Mouse (Mus musculus) limb, embryonic 14.5 days (tissue): Measurements from ENCODE around the gene Arr3. TPM values are rescaled to one million over a fixed set of nuclear protein-coding genes. Genes with fewer than 3 reads are reported as not detected.

Source experiments
- ATAC-seq: fragments of 200-750 bp; cut with Nextera tagmentation; 2 replicates; pipeline ENCODE4 v1.8.0; 2017; ENCODE audit warnings: low read depth, moderate number of reproducible peaks, moderate TSS enrichment; ENCODE audit not compliant: low FRiP score
- DNase-seq: peaks from one replicate; pipeline ENCODE4 v3.0.0-alpha.2; 2015; ENCODE audit warnings: low spot score
- H3K27ac ChIP-seq: fragments of 300-500 bp; sonication (generic); replicated peaks from 2 replicates; pipeline ENCODE4 v1.5.1; 2014; ENCODE audit warnings: low read depth, mild to moderate bottlenecking, low read length, moderate library complexity, mixed read lengths
- H3K27me3 ChIP-seq: fragments of 300-500 bp; sonication (generic); 2 replicates; pipeline ENCODE4 v1.6.1; 2014; ENCODE audit warnings: low read length, mixed read lengths; ENCODE audit not compliant: control insufficient read depth, insufficient read depth
- H3K36me3 ChIP-seq: fragments of 300-500 bp; sonication (generic); 2 replicates; pipeline ENCODE4 v1.6.1; 2014; ENCODE audit warnings: mild to moderate bottlenecking, low read length, moderate library complexity, mixed read lengths; ENCODE audit not compliant: control insufficient read depth, insufficient read depth
- H3K4me1 ChIP-seq: fragments of 300-500 bp; sonication (generic); 2 replicates; pipeline ENCODE4 v1.6.1; 2014; ENCODE audit warnings: antibody characterized with exemption, low read length, mixed read lengths; ENCODE audit not compliant: control insufficient read depth, insufficient read depth
- H3K4me2 ChIP-seq: fragments of 300-500 bp; sonication (generic); replicated peaks from 2 replicates; pipeline ENCODE4 v1.6.1; 2014; ENCODE audit warnings: low read depth, mild to moderate bottlenecking, low read length, moderate library complexity; ENCODE audit not compliant: severe bottlenecking
- H3K4me3 ChIP-seq: fragments of 300-500 bp; sonication (generic); replicated peaks from 2 replicates; pipeline ENCODE4 v1.5.1; 2014; ENCODE audit warnings: low read length
- H3K9ac ChIP-seq: fragments of 300-500 bp; sonication (generic); 2 replicates; pipeline ENCODE4 v1.6.1; 2014; ENCODE audit warnings: mild to moderate bottlenecking, low read depth, low read length, moderate library complexity; ENCODE audit not compliant: severe bottlenecking
- H3K9me3 ChIP-seq: fragments of 300-500 bp; sonication (generic); 2 replicates; pipeline ENCODE4 v1.6.1; 2016; ENCODE audit warnings: low read length; ENCODE audit not compliant: control insufficient read depth
- POLR2A ChIP-seq: fragments of 200-500 bp; IDR thresholded peaks from 2 replicates; pipeline ENCODE4 v1.8.0; 2012; ENCODE audit warnings: inconsistent platforms, mild to moderate bottlenecking, moderate library complexity, borderline replicate concordance; ENCODE audit not compliant: insufficient read depth, insufficient read length; ENCODE audit errors: extremely low read depth
- WGBS: fragments of 180-500 bp; shearing (Covaris S2); extraction: QIAGEN DNeasy Blood & Tissue Kit; methylation state at CpG from one replicate; pipeline ENCODE4 v1.1.7; 2014; 5-methylcytosine and 5-hydroxymethylcytosine counted together
- polyA plus RNA-seq, 2 experiments: library from polyadenylated mRNA; depleted of rRNA in 1 of 2; stranded (reverse) in 1 of 2; unstranded in 1 of 2; fragments of >200 nt; fragmentation: Nextera tagmentation in 1 of 2; extraction: Ambion mirVana in 1 of 2; gene quantifications; 2 replicates each; pipeline versions ENCODE4 v1.2.1 to v1.2.3; 2012 to 2014

Arr3 gene
- polyA plus RNA-seq (2012; rRNA removed) (not detected in 2 replicates), polyA plus RNA-seq (2014; fragmentation: Nextera tagmentation; extraction: Ambion mirVana) (not detected in 2 replicates)

DNA sequence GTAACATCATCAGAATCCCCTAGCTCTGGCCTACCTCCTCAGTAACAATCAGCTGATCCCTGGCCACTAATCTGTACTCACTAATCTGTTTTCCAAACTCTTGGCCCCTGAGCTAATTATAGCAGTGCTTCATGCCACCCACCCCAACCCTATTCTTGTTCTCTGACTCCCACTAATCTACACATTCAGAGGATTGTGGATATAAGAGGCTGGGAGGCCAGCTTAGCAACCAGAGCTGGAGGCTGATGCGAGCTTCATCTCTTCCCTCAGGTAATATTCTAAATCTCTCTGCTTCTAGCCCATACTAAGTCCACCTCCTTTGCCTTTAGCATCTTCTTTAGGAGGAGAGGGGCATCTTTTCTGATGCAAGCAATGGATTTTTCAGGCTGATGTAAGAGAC, at the start of gene Arr3:
Gene Arr3, plus strand, starts transcription at position 184 of the 400 bp plus-strand sequence.
- Histone ChIP-seq H3K9me3 (no peaks in the 10 kb centered on the region), H3K4me1 (no peaks in the 10 kb centered on the region), H3K36me3 (no peaks in the 10 kb centered on the region), H3K4me2 (no peak within 1 kb of the TSS), H3K9ac (no peak within 1 kb of the TSS), H3K4me3 (no peak within 1 kb of the TSS), H3K27ac (no peak within 1 kb of the TSS), H3K27me3 (no peaks in the 10 kb centered on the region)
- no peak for ATAC-seq
- WGBS: 65% methylated on average over 1 of the region's 1 CpGs
- TF ChIP-seq POLR2A: no peak
- no peak for DNase-seq

DNA sequence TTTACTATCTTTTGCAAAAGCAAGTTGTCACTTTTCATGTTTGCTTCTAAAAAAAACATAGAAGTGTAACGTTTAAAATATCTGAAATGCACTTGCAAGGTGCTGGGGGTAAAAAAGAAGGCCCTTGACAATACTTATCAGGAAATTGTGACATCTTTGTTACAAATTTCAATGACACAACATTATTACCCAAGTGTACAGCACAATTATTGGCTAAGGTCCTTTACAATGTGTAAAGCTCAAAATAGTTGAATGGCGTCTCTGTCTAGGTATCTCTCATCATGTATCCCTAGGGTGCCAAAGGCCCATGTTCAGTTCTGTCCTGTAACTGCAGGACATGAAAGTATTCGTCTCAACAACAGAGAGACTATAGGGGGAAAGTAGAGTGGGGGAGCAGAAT, 49.3 kb upstream of the Arr3 start:
- no peaks in the 10 kb centered on the region for H3K36me3 ChIP-seq
- DNase-seq (no peak), ATAC-seq (no peak)
- no peaks in the 10 kb centered on the region for H3K4me1 ChIP-seq
- no peaks in the 10 kb centered on the region; the same call in 1 of the 2 replicates for H3K27me3 ChIP-seq
- WGBS: 78% methylated on average over 3 of the region's 3 CpGs
- no peak overlapping the region for H3K9ac ChIP-seq
- H3K4me3 ChIP-seq: no peak overlapping the region
- TF ChIP-seq POLR2A: no peak
- no peak overlapping the region for H3K4me2 ChIP-seq
- H3K27ac ChIP-seq: no peak overlapping the region
- no peaks in the 10 kb centered on the region for H3K9me3 ChIP-seq

- no peak for DNase-seq
- H3K4me1 ChIP-seq: no peaks in the 10 kb centered on the region
Measured at GRCm38 (mm10) chrX:100565696-100566095, 39.6 kb upstream of the Arr3 start.

DNA sequence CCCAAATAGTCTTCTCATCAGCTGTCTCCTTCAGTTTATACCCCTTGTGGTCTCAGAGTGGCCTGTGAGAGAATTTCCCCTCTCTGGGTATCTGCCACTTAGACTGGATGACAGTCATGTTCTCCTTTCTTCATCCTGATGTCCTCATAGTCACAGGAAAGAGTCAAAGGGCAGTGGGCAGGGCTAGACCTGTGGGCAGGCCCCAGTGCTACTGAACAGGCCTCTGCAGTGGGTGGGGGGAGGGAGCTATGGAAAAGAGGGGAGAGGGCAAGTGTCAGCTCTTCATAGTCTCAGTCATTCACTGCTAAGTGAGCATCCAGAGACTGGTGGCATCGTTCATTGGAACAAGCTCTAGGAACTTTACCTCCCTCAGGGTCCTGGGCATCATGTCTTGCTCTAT, 33.3 kb upstream of the Arr3 start, which contains the start of gene Awat1:
Gene Awat1, plus strand, starts transcription at position 301 of the 400 bp plus-strand sequence.
- ATAC-seq (no peak), DNase-seq (no peak)
- Histone ChIP-seq H3K4me1 (no peaks in the 10 kb centered on the region), H3K9ac (no peak within 1 kb of the TSS), H3K36me3 (no peaks in the 10 kb centered on the region), H3K4me2 (no peak within 1 kb of the TSS), H3K4me3 (no peak within 1 kb of the TSS), H3K27me3 (no peaks in the 10 kb centered on the region), H3K9me3 (no peaks in the 10 kb centered on the region), H3K27ac (no peak within 1 kb of the TSS)
- 87% methylated on average over 1 of the region's 1 CpGs for WGBS
- TF ChIP-seq POLR2A: no peak

More at GRCm38 (mm10) chrX:100565696-100566095, 39.6 kb upstream of the Arr3 start:
- 85% methylated on average over 3 of the region's 3 CpGs for WGBS
- no peak for ATAC-seq
- Histone ChIP-seq H3K36me3 (no peaks in the 10 kb centered on the region), H3K9me3 (no peaks in the 10 kb centered on the region), H3K9ac (no peak overlapping the region), H3K27ac (no peak overlapping the region), H3K4me2 (no peak overlapping the region), H3K27me3 (no peaks in the 10 kb centered on the region), H3K4me3 (no peak overlapping the region)
- no peak for TF ChIP-seq POLR2A

DNA sequence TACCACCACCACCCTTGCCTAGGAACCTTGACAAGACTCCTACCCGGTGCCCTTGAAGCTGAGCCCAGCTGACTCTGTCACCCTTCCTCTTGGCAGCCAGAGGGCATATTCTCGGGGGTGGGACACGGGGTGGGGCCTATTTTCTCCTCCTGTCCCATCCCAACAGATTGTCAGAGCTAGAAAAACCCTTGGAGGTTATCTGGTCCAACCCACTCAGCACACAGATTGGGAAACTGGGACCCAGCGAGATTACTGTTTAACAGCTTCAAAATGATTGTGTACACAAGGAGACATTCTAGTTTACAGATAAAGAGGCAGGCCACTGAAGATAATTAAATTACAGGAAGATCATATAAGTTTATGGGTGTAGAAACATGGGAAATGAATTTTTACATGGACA, 10.5 kb upstream of the Arr3 start, which contains the start of gene P2ry4:
Gene P2ry4, minus strand, starts transcription at position 79 of the 400 bp plus-strand sequence.
- no peak within 1 kb of the TSS for H3K4me3 ChIP-seq
- H3K9me3 ChIP-seq: no peaks in the 10 kb centered on the region
- WGBS: 64% methylated on average over 4 of the region's 4 CpGs
- H3K36me3 ChIP-seq: no peaks in the 10 kb centered on the region
- H3K9ac ChIP-seq: no peak within 1 kb of the TSS
- ATAC-seq (no peak), DNase-seq (no peak)
- TF ChIP-seq POLR2A: no peak
- no peaks in the 10 kb centered on the region for H3K4me1 ChIP-seq
- H3K4me2 ChIP-seq: no peak within 1 kb of the TSS
- H3K27ac ChIP-seq: no peak within 1 kb of the TSS
- no peaks in the 10 kb centered on the region; the same call in 1 of the 2 replicates for H3K27me3 ChIP-seq
